Mouse (Mus musculus) activated CD4-positive, CD25-positive, alpha-beta regulatory T cell (primary cell): ENCODE data around the gene Zfp595. TPM values are rescaled to one million over a fixed set of nuclear protein-coding genes. Genes with fewer than 3 reads are reported as not detected.

Source experiments
- polyA plus RNA-seq, 2 experiments: library from polyadenylated mRNA; unstranded; fragments of 100-300 nt; shearing (Covaris generic); gene quantifications; one replicate each; pipeline ENCODE4 v1.2.1; 2017

The Zfp595 gene
- 1 to 10 TPM; 5.3 to 5.8 TPM for polyA plus RNA-seq

DNA sequence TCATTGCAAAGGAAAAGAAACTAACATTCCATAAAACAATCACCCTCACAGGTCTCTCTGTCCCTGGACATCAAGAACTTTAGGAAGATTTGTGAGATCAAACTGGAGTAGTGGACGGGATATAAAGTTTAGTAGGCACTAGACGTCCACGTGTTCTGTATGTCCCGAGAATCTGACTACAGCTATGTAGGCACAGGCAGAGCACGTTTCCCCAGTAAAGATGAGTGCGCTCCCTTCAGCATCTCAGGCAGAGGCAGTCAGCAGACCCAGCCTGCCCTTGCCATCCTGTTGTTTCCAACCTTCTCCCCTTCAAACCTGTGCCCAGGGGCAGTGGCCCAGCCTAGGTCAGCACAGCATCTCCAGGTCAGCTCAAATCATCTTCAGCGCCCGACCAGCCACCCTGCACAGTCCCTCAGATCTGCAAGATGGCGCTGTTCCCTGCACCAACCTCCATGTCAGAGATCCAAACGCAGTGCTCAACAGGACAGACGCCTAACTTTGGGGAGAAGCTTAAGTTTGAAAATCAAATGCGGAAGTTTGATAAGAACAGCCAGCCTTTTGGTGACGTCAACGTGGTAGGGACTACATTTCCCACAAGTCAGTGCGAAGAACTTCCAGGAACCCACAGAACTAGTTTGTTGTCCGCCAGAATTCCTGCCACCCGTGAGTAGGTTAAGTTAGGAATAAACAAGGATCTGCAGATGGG lies at the start of gene Zfp595:
Gene Zfp595 (minus strand): TSS at position 552 of the 706 bp plus-strand sequence.

DNA sequence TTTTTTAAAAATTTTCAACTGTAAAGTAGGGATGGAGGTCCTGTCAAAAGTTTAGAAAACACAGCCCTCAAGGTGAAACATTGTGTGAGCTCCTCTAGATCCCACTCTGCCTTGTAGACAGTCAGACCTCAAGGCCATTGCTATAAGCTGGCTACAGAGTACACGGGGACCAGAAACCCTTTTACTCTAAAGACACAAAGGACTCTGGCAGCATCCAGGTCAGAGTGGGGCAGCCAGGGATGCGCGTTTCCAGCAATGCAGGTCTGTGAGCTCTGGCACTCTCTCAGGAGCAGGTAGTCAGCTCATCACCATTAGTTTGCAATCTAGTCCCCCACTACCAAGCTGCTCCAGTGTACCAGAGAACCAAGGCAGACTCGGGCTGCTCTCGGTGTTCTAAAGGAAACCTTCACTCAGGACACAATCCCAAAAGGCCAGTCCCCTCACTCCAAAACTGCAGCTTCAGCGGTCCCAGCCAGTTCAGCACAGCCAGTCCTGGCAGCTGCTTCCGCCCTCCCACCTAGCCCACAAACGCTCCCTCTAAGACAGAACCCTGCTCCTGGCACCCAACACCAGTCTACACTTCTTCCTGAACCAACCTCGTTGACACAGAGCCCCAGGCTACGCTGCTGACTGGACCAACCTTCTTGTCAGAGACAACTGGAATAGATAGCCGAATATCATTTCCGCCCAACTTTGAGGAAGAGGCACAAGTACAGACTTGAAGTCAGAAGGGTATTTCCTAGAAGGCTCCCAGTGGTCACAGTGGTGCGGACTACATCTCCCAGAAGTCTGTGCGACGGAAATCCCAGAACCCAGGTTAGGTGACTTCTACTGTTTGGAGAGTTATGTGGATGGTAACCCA lies 42.9 kb upstream of the Zfp595 start, which contains the start of the genes Gm28041 and Zfp456:
Gene Gm28041 (minus strand): TSS at position 684 of the 862 bp plus-strand sequence.
Gene Zfp456 (minus strand): TSS at position 761 of the 862 bp plus-strand sequence.

DNA sequence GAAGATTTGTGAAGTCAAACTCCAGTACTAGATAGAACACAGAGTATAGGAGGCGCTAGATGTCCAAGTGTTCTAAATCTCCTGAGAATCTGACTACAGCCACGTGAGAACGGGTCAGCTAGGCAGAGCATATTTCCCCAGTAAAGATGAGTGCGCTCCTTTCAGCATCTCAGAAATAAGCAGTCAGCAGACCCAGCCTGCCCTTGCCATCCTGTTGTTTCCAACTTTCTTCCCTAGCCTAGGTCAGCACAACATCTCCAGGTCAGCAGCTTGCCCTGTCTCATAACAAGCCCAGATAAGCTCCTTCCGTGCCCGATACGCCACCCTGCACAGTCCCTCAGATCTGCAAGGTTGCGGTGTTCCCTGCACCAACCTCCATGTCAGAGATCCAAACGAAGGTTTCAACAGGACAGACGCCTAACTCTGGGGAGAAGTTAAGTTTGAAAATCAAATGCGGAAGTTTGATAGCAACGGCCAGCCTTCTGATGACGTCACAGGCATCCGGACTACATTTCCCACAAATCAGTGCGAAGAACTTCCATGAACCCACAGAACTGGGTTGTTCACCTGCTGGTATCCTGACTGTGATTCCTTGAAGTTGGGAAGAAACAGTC lies 27.9 kb upstream of the Zfp595 start, which contains the start of the genes Gm28044 and Zfp953:
Gene Gm28044 (minus strand): TSS at position 406 of the 614 bp plus-strand sequence.
Gene Zfp953 (minus strand): TSS at position 475 of the 614 bp plus-strand sequence.

DNA sequence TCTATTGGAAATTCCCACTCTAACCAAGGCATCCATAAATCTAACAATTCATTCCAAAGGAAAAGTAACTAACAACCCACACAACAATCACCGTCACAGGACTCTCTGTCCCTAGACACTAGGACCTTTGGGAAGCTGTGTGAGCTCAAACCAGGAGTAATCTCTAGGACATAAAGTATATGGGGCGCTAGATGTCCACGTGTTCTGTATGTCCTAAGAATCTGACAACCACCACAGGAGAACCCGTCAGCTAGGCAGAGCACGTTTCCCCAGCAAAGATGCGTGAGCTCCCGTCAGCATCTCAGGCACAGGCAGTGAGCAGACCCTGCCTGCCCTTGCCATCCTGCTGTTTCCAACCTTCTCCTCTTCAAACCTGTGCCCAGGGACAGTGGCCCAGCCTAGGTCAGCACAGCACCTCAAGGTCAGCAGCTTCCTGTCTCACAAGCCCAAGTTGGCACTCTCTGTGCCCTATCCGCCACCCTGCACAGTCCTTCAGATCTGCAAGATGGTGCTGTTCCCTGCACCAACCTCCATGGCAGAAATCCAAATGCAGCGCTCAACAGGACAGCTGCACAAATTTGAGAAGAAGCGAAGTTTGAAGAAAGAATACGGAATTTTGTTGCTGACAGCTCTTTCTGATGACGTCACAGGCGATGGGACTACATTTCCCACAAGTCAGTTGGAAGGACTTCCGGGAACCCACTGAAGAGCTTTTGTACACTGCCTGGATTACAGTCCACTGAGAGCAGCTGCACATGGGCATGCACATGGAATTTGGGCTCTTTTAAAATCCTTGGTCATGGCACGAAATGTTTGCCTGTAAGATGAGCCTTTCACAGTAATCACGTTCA lies 26.3 kb downstream of the Zfp595 start, which contains the start of gene Zfp457:
Gene Zfp457 (minus strand): TSS at position 664 of the 851 bp plus-strand sequence.

DNA sequence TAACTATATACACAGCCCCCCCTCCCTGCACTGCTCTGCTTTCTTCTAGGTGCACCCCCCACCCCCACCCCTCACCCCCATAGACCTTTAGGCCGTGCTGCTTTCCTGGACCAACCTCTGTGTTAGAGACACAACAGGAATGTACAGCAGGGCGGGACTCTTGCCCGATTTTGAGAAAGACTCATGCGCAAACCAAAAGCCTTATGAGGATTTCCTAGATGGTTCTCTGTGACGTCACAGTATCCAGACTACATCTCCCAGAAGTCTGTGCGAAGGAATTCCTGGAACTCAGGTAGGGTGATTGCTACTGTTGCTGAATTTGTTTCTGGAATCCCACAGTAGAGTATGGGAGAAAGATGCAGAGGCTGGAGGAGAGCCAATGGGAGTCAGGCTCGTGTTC lies 54.1 kb downstream of the Zfp595 start, which contains the start of gene Zfp458:
Gene Zfp458 (minus strand): TSS at position 153 of the 400 bp plus-strand sequence.

Other genes starting within 250 kb of the Zfp595 start
- 1 to 10 TPM; 2.7 to 5.8 TPM for gene Zfp708, start 234.6 kb downstream of the Zfp595 start, polyA plus RNA-seq
- gene Gm28557, start 224.0 kb downstream of the Zfp595 start, polyA plus RNA-seq: 1 to 10 TPM; 2.0 to 4.2 TPM
- gene Rslcan18, start 216.3 kb downstream of the Zfp595 start, polyA plus RNA-seq: under 1 TPM; 0.10 to 0.25 TPM
- gene Zfp759, start 210.9 kb downstream of the Zfp595 start, polyA plus RNA-seq: 1 to 10 TPM; 1.4 to 2.4 TPM
- 10 to 100 TPM; 14.0 to 14.2 TPM for gene Rsl1, start 159.4 kb downstream of the Zfp595 start, polyA plus RNA-seq
- 1 to 10 TPM; 3.7 to 6.1 TPM for gene Zfp455, start 138.1 kb downstream of the Zfp595 start, polyA plus RNA-seq
- 1 to 10 TPM in 1 of 2 experiments, under 1 TPM in 1; 0.58 to 2.5 TPM for gene Zfp458, start 54.1 kb downstream of the Zfp595 start, polyA plus RNA-seq
- gene Zfp457, start 26.1 kb downstream of the Zfp595 start, polyA plus RNA-seq: under 1 TPM in 1 of 2 experiments, not detected in 1; 0.68 TPM
- 1 to 10 TPM; 1.1 to 1.8 TPM for gene Gm28044, start 28.0 kb upstream of the Zfp595 start, polyA plus RNA-seq
- gene Zfp953, start 28.0 kb upstream of the Zfp595 start, polyA plus RNA-seq: 1 to 10 TPM; 2.5 to 4.7 TPM
- gene Gm28041, start 43.2 kb upstream of the Zfp595 start, polyA plus RNA-seq: 1 to 10 TPM; 1.1 to 1.5 TPM
- gene Zfp456, start 43.2 kb upstream of the Zfp595 start, polyA plus RNA-seq: 1 to 10 TPM; 3.6 to 7.3 TPM
- 10 to 100 TPM; 20.7 to 23.9 TPM for gene Zfp429, start 67.2 kb upstream of the Zfp595 start, polyA plus RNA-seq
- gene Zfp459, start 88.8 kb upstream of the Zfp595 start, polyA plus RNA-seq: 1 to 10 TPM; 4.0 to 6.1 TPM
- gene Zfp874a, start 119.1 kb upstream of the Zfp595 start, polyA plus RNA-seq: 10 to 100 TPM; 10.2 to 15.6 TPM
- gene Zfp874b, start 151.7 kb upstream of the Zfp595 start, polyA plus RNA-seq: 10 to 100 TPM in 1 of 2 experiments, 1 to 10 TPM in 1; 10.0 to 15.0 TPM
- gene Zfp58, start 168.0 kb upstream of the Zfp595 start, polyA plus RNA-seq: 10 to 100 TPM; 11.8 to 17.4 TPM
- gene Gm26965, start 193.6 kb upstream of the Zfp595 start, polyA plus RNA-seq: not detected
- 10 to 100 TPM; 35.4 to 69.7 TPM for gene Zfp87, start 193.6 kb upstream of the Zfp595 start, polyA plus RNA-seq
- gene Zfp748, start 221.3 kb upstream of the Zfp595 start, polyA plus RNA-seq: 10 to 100 TPM; 15.1 to 17.3 TPM